ENCODE assay signal across 24 mouse cellular contexts in the genomic region with DNA sequence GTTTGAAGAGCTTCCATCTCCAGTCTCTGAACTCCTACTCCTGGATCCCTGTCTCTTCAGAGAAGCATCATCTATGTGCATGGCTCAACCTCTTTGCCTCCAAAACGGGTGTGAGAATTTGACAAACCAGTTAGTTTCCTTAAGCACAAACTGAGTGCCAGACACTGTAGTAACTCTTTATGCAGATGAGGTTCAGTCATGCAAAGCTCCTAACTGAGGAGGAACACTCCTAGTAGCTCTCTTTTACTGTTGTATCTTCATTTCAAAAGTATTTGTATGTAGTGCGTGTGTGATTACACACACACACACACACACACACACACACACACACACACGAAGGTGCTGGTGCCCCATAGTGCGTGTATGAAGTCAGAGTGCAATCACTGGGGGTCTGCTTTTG. TPM values are rescaled to one million over a fixed set of nuclear protein-coding genes. Genes with fewer than 3 reads are reported as not detected.
DNase-seq lines count a peak whose midpoint lies in the region; TF ChIP-seq lines count a peak whose summit lies in the region.
"Had no signal": no experiment of that assay in that cellular context is flagged by ENCODE, and none has a peak within 500 bp of the region (broad histone marks: within the 10 kb centered on the region; RNA-seq: fewer than 3 reads in every experiment).

No protein-coding gene starts in this region.

- TF ChIP-seq EP300 in ES-Bruce4 (IDR thresholded peaks at IDR 0.05; ENCODE audit: insufficient read depth, low read depth, low read length) = no peak

- H3K9ac ChIP-seq in ES-Bruce4 (ENCODE audit: low read depth, poor library complexity, severe bottlenecking) = no peak overlapping the region
- H3K9ac ChIP-seq: forebrain, embryonic 15.5 days; heart, embryonic 15.5 days; hindbrain, embryonic 13.5 days had no signal

- peaks cover 7% of the 10 kb centered on the region for H3K4me1 ChIP-seq in ES-Bruce4 (ENCODE audit: control insufficient read depth, insufficient read depth, low read length)
- peaks cover 7% of the 10 kb centered on the region; the same call in 1 of the 2 replicates for H3K4me1 ChIP-seq in kidney, adult 2 months (ENCODE audit: control insufficient read depth, insufficient read depth, low read length)
- H3K4me1 ChIP-seq: heart, embryonic 10.5 days; heart, embryonic 15.5 days had no signal

- WGBS in macrophage (ENCODE audit: missing documents) = 90% methylated on average over 2 of the region's 4 CpGs
- 58% methylated on average over 4 of the region's 4 CpGs for WGBS in kidney, adult 2 months

- H3K9me3 ChIP-seq in ES-Bruce4 (replicated peaks; ENCODE audit: control insufficient read depth, insufficient read depth, low read length, poor library complexity, severe bottlenecking) = no peaks in the 10 kb centered on the region
- H3K9me3 ChIP-seq: embryonic facial prominence, embryonic 10.5 days; forebrain, embryonic 10.5 days; forebrain, embryonic 15.5 days; G1E; heart, embryonic 10.5 days; heart, embryonic 15.5 days; hindbrain, embryonic 13.5 days had no signal

- TF ChIP-seq POLR2A in ES-Bruce4 (IDR thresholded peaks at IDR 0.05; ENCODE audit: insufficient read depth, low read length) = no peak
- TF ChIP-seq POLR2A in kidney, adult 2 months (IDR thresholded peaks at IDR 0.05; ENCODE audit: low read depth, low read length) = no peak

- peak overlapping the region; percentile 96 for H3K27ac ChIP-seq in ES-Bruce4 (ENCODE audit: insufficient read depth, low read length)
- 0 out of 2 replicates have a peak overlapping the region, but pooled peaks have one; percentile 13 for H3K27ac ChIP-seq in macrophage
- H3K27ac ChIP-seq in kidney, adult 2 months (ENCODE audit: insufficient read depth, low read depth, low read length) = no peak overlapping the region
- H3K27ac ChIP-seq: embryonic facial prominence, embryonic 10.5 days; forebrain, embryonic 10.5 days; forebrain, embryonic 15.5 days; heart, embryonic 10.5 days; heart, embryonic 15.5 days; hindbrain, postnatal 0 days had no signal

- peaks cover 100% of the 10 kb centered on the region for H3K79me2 ChIP-seq in macrophage (ENCODE audit: inconsistent target)

- no peaks in the 10 kb centered on the region for H3K27me3 ChIP-seq in ES-Bruce4 (ENCODE audit: control insufficient read depth, insufficient read depth, low read length, poor library complexity, severe bottlenecking)
- H3K27me3 ChIP-seq in kidney, adult 2 months (replicated peaks; ENCODE audit: control insufficient read depth, insufficient read depth, low read length) = no peaks in the 10 kb centered on the region
- H3K27me3 ChIP-seq: forebrain, embryonic 15.5 days; heart, embryonic 15.5 days had no signal

- H3K4me3 ChIP-seq in ES-Bruce4 (ENCODE audit: low read depth, low read length) (no peak overlapping the region), macrophage (ENCODE audit: inconsistent target) (no peak overlapping the region)
- H3K4me3 ChIP-seq in kidney, adult 2 months (ENCODE audit: insufficient read depth, low read depth, low read length) = no peak overlapping the region
- H3K4me3 ChIP-seq: embryonic facial prominence, embryonic 10.5 days; erythroblast, embryonic 14.5 days; forebrain, embryonic 10.5 days; forebrain, embryonic 15.5 days; heart, embryonic 10.5 days; heart, embryonic 15.5 days; hindbrain, embryonic 13.5 days had no signal

- DNase-seq in spleen, postnatal 36 days (ENCODE audit: low spot score in 2 of 2) = peak; percentile 36 to 45
- no peak for DNase-seq in spleen, postnatal 14 days (ENCODE audit: low spot score in 2 of 2)
- DNase-seq in cerebellum, postnatal 4 days (ENCODE audit: low spot score in 2 of 2) = no peak
- no peak for DNase-seq in kidney, adult 2 months
- no peak for DNase-seq in embryo, embryonic 10.5 days (ENCODE audit: low spot score)
- DNase-seq: adrenal gland, adult 8-10 months; adrenal gland, postnatal 36 days; cerebellum, adult 11-12 months; cerebellum, adult 9-10 months; cerebellum, postnatal 25 days; gastrocnemius, postnatal 36 days; heart, adult 11 months; heart, postnatal 14 days had no signal

- no peak for TF ChIP-seq CTCF in ES-Bruce4 (IDR thresholded peaks at IDR 0.05; ENCODE audit: low read depth, low read length)
- TF ChIP-seq CTCF in kidney, adult 2 months (conservative IDR thresholded peaks at IDR 0.05; ENCODE audit: insufficient read depth, insufficient read length, low read depth, low read length) = no peak

- H3K36me3 ChIP-seq in ES-Bruce4 (ENCODE audit: control insufficient read depth, insufficient read depth, low read length, poor library complexity, severe bottlenecking) (no peaks in the 10 kb centered on the region), macrophage (ENCODE audit: inconsistent target) (peaks cover 39% of the 10 kb centered on the region)
- no peaks in the 10 kb centered on the region for H3K36me3 ChIP-seq in kidney, adult 2 months (ENCODE audit: control insufficient read depth, insufficient read depth, low read length)
- H3K36me3 ChIP-seq: forebrain, embryonic 10.5 days; forebrain, embryonic 15.5 days; G1E; heart, embryonic 15.5 days had no signal

RNA-seq across cellular contexts. Expression of a gene that starts 32.8 kb away (rescaled TPM):
- polyA plus RNA-seq in ES-Bruce4 (2011; ENCODE audit: insufficient read depth, insufficient read length, low read depth, missing spikeins) (31.2 and 32.2 TPM in 2 replicates), macrophage (2018) (145 to 272 TPM (median 160 TPM) in 3 replicates)
- total RNA-seq in macrophage (2018; cell fraction: chromatin; rRNA removed) = 1,000 to 10,000 TPM in 6 of 26 experiments, 100 to 1,000 TPM in 20; 275 to 1,404 (median 593) TPM
- total RNA-seq in macrophage (2018; cell fraction: cytosol; rRNA removed) = 100 to 1,000 TPM; 170 to 422 (median 277) TPM
- 1,000 to 10,000 TPM in 1 of 26 experiments, 100 to 1,000 TPM in 25; 397 to 1,005 (median 731) TPM for total RNA-seq in macrophage (2018; cell fraction: nucleus; rRNA removed)
- 16.2 and 17.1 TPM in 2 replicates for polyA plus RNA-seq in kidney, adult 2 months (2012; rRNA removed)

Comparison
In these comparisons a context has a peak if more than half of its experiments do, and no peak if none do; other contexts are left out.
1. DNase-seq: peak in spleen, postnatal 36 days (2 of 2); none in spleen, postnatal 14 days (0 of 2), cerebellum, postnatal 4 days (0 of 2), kidney, adult 2 months (single experiment) and embryo, embryonic 10.5 days (single experiment).